Mouse (Mus musculus) megakaryocyte progenitor cell, adult 5-6 weeks (primary cell): ENCODE measurements around the gene Itgam. TPM values are rescaled to one million over a fixed set of nuclear protein-coding genes. Genes with fewer than 3 reads are reported as not detected.
"Not testable (repeated sequence)": the region's sequence is repeated elsewhere in the genome, so short reads cannot be mapped to it uniquely, and the experiment has no call there.

ENCODE experiments used
- ATAC-seq: replicated peaks from 2 replicates; pipeline ENCODE4 v1.8.0; 2016; ENCODE audit warnings: mild to moderate bottlenecking, moderate TSS enrichment, inconsistent platforms; ENCODE audit not compliant: poor library complexity
- total RNA-seq, 2 experiments: library from RNA; stranded (forward) in 1 of 2; stranded (reverse) in 1 of 2; fragments of 157-497, 149-512 nt in 1 of 2; fragments of 200-1000 nt in 1 of 2; gene quantifications; 2 replicates each; pipeline versions ENCODE4 v1.2.3 to v1.2.4; 2015 to 2017

The Itgam gene
- 23.6 and 24.3 TPM in 2 replicates for total RNA-seq (2015)
- total RNA-seq (2017) = 28.0 and 34.9 TPM in 2 replicates

GRCm38 (mm10) chr7:128062456-128062855 lies at the start of gene Itgam, which contains the start of gene Gm49368:
Itgam (plus strand) TSS chr7:128062640.
Gm49368 (plus strand) TSS chr7:128062683.
- ATAC-seq = peak; percentile 57

GRCm38 (mm10) chr7:128013116-128013515 lies 49.3 kb upstream of the Itgam start:
- no peak for ATAC-seq

GRCm38 (mm10) chr7:128016134-128016533 lies 46.3 kb upstream of the Itgam start:
- ATAC-seq = not testable (repeated sequence)

- no peak for ATAC-seq
These were observed 45.8 kb upstream of the Itgam start for GRCm38 (mm10) chr7:128016650-128017049.

GRCm38 (mm10) chr7:128018275-128018674 lies 44.2 kb upstream of the Itgam start:
- ATAC-seq = peak; percentile 50

GRCm38 (mm10) chr7:128019187-128019586 lies 43.3 kb upstream of the Itgam start:
- peak; percentile 66 for ATAC-seq

- no peak for ATAC-seq
These were observed 39.5 kb upstream of the Itgam start for GRCm38 (mm10) chr7:128022974-128023373.

GRCm38 (mm10) chr7:128023565-128023964 lies 38.9 kb upstream of the Itgam start:
- ATAC-seq = no peak

- no peak for ATAC-seq
These were observed 38.1 kb upstream of the Itgam start for GRCm38 (mm10) chr7:128024364-128024763.

GRCm38 (mm10) chr7:128024932-128025331 lies 37.5 kb upstream of the Itgam start:
- no peak for ATAC-seq

- ATAC-seq = peak; percentile 73
These were observed 37.1 kb upstream of the Itgam start for GRCm38 (mm10) chr7:128025381-128025780.

GRCm38 (mm10) chr7:128031403-128031976 lies 30.9 kb upstream of the Itgam start:
- peak; percentile 91 for ATAC-seq

- ATAC-seq = no peak
These were observed 30.0 kb upstream of the Itgam start for GRCm38 (mm10) chr7:128032290-128032988.

- ATAC-seq = no peak
These were observed 29.5 kb upstream of the Itgam start for GRCm38 (mm10) chr7:128032989-128033293.

- ATAC-seq = no peak
These were observed 28.8 kb upstream of the Itgam start for GRCm38 (mm10) chr7:128033616-128034015.

- ATAC-seq = peak; percentile 84
These were observed 20.1 kb upstream of the Itgam start for GRCm38 (mm10) chr7:128042161-128042820.

GRCm38 (mm10) chr7:128044142-128044785 lies 18.2 kb upstream of the Itgam start:
- ATAC-seq = no peak

GRCm38 (mm10) chr7:128045640-128046039 lies 16.8 kb upstream of the Itgam start:
- no peak for ATAC-seq

GRCm38 (mm10) chr7:128048819-128049218 lies 13.6 kb upstream of the Itgam start:
- ATAC-seq = peak; percentile 68

GRCm38 (mm10) chr7:128049254-128049653 lies 13.2 kb upstream of the Itgam start:
- ATAC-seq = no peak

- peak; percentile 88 for ATAC-seq
These were observed 11.7 kb upstream of the Itgam start for GRCm38 (mm10) chr7:128050739-128051138.

- ATAC-seq = no peak
These were observed 9.4 kb upstream of the Itgam start for GRCm38 (mm10) chr7:128053061-128053460.
